Mouse (Mus musculus): ENCODE data around the gene Nt5c1b.
A peak's percentile ranks its signal among the peaks of the same experiment; 100 is the strongest.

The Nt5c1b gene

DNA sequence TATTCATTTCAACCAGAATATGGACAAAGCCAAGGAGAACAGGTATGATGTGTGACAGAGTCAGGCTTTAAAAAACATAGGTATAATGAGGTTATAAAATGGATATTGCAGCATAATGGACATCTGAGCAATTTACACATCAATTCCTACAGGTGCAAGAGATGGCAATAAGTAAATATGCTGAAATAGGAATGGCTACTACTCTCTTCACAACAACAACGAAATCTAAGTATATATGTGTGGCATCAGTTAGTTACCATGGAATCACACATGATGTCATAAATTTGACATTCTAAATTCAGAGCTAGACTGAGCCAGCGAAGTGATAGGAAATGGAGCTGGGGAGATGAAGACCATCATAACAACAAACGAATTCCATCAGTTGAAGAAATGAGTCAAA lies at the start of gene Nt5c1b:
Gene Nt5c1b (plus strand): TSS at position 301 of the 400 bp plus-strand sequence.
- no peak for DNase-seq

GRCm38 (mm10) chr12:10327651-10328050 lies 42.1 kb upstream of the Nt5c1b start:
- no peak for DNase-seq

DNA sequence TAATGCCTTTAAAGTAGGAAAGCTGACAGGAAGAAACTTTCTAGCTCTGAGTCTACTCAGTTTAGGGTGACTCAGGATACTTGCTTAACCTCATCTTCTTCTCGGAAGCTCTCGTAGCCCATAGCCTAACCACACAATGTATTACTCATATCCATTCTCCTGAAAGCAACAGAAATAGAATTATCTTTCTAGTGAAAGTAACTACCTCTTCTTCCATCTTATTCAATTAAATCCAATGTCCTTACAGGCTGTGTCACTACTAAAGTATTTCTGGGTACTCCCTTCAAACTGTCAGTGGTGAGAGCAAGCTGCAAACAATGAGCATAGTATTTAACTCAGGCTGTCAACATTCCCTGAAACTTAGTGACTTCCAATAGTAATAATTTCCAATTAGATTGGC lies 40.3 kb upstream of the Nt5c1b start:
- DNase-seq = no peak

- no peak for DNase-seq
Measured at GRCm38 (mm10) chr12:10340604-10341003, 29.2 kb upstream of the Nt5c1b start.

DNA sequence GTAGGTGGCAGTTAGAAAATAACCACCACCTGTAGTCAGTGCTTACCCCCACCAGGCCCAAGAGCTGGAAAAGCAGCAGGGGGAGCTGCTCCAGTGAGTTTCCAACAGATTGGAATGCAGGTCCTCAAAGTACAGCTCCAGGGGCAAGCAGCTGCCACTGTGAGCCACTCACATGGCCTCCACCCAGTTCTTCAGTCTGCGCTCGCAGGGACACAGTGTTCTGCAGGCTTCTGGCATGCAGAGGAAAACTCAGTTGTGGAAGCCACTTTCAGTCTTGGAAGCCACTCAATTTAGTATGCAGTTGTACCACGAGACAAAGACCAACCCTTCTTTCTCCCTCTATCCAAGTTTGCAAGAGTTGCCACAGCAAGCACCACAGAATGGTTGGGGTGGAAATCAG lies 19.1 kb upstream of the Nt5c1b start:
- no peak for DNase-seq

- no peak for DNase-seq
Measured at GRCm38 (mm10) chr12:10357756-10358155, 12.0 kb upstream of the Nt5c1b start.

- peak; percentile 99 for DNase-seq
Measured at GRCm38 (mm10) chr12:10390671-10391441, 21.1 kb downstream of the Nt5c1b start, which contains the start of gene Rdh14. Rdh14 (plus strand) TSS chr12:10390772.

DNA sequence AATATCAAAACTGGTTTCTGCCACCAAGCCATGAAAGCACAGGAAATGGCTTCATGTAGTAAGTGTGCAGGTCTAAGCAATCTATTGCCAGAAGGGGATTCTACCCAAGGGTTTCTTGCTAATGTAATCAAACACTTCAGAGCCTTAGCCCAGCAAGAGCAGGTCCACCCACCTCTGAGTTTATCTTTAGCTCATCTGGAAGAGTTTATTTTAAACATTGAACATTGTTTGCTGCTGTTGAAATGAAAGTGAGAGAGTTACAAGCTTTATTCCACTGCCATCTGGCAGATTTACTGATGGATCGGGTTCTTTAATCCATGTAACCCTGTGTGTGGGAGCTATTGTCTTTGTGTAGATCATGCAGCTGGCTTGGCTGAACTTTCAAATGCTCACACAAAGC lies 31.0 kb downstream of the Nt5c1b start:
- no peak for DNase-seq

DNA sequence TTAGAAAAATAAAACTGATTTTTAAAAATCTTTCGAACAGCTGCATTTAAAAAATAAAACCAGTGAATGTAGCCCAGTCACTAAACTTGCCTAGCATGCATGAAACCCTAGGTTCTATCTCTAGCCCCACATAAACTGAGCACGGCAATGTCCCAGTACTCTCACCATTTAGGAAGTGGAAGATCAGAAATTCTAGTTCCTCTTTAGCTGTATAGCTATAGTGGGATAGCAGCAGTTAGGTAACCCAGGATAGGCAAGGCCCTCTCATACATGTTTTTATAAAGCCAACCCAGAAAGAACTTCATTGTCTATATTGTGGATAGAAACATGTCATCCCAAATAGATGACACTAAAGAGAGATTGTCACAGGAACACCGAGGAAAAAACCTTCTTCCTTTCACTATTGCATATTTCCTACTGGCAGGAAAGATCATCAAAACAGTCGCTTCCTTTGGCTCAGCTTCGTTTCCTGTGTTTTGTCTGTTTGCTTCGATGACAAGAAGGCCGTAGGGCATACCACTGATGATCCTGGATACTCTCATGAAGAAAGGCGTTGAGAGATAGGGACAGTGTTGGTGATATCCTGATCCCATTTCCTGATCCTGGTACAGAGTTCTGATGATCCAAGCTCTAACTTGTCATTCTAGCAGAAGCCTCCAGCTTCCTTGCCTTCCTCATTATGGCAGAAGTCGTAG lies 32.8 kb downstream of the Nt5c1b start:
- no peak for DNase-seq

- no peak for DNase-seq
Measured at GRCm38 (mm10) chr12:10410511-10411179, 40.9 kb downstream of the Nt5c1b start.

- DNase-seq = no peak
Measured at GRCm38 (mm10) chr12:10411453-10411852, 41.7 kb downstream of the Nt5c1b start.

DNA sequence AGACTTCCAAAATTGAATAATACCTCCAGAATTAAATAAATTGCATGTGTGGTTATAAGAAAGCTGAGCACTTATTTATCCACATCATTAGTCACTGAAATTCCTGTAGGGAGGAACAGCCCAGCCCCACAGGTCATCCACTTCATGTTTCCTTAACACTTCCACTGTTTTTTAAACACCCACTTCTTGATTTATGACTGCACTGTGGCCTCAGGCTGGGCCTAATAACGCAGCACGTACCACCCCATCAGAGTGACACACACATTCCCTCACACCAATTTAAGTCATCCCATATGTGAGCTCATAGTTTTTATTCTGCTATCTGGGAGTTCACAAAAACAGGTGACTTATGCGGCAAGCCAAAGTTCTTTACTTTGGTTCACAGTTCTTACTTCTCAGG lies 52.6 kb downstream of the Nt5c1b start:
- DNase-seq = no peak

- no peak for DNase-seq
Measured at GRCm38 (mm10) chr12:10425982-10426863, 56.5 kb downstream of the Nt5c1b start.

- DNase-seq = no peak
Measured at GRCm38 (mm10) chr12:10430999-10431398, 61.2 kb downstream of the Nt5c1b start.

- DNase-seq = peak; percentile 67
Measured at GRCm38 (mm10) chr12:10438054-10439001, 68.6 kb downstream of the Nt5c1b start.

Data from cerebellum, adult 9-10 months (tissue).